Mouse (Mus musculus) right cerebral cortex, postnatal 4 days (tissue): ENCODE data around the gene Cbl.

Experiments used
- DNase-seq: peaks from one replicate; pipeline ENCODE4 v3.0.0-alpha.2; 2022

Gene Cbl

DNA sequence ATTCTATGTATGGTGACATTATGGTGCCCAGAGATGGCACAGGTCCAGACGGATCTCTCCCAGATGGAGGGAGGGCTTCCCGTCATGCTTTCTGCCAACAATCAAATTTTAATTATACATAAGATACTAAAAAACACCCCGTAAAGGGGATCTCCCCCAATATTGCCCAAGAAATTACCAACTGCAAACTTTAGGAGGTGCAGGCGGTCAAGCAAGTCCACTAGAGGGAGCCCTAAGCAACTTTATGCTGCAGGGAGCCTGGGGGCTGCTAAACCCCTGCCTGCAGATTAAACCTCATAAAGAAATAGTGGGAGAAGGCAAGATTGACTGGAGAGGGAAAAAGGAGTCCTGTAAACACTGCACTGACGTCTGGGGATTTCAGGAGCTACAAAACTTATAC is 5.6 kb upstream of the Cbl start:
- DNase-seq, result peak; percentile 67

DNA sequence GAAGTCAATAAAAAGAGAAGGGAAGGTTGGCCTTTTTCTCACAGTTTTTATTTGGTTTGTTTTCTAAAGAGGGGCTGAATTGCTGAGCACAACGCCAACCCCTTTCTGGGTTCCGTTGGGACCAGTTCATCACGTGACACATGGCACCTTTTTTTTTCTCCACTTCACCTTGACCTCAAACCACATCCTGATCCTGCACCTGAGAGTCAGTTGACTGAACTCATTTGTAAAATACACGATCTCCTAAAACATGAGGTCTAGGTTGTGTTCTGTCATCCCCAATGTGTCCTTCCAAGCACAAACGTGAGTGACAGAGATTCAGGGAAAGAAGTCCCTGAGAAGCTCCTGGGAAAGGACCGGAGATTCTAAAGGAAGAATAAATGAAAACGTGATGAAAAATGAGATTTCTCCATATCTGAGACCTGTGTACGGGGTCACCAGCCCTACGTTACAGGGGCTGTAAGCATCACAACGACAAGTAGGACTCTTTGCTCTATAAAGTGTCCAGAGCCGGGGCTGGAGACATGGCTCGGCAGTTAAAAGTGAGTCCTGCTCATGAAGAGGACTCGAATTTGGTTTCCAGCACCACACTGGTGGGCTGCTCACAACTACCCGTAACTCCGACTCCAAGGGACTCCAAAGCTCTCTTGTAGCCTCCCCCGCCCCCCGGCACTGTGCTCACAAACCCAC is 4.8 kb upstream of the Cbl start:
- no peak for DNase-seq

DNA sequence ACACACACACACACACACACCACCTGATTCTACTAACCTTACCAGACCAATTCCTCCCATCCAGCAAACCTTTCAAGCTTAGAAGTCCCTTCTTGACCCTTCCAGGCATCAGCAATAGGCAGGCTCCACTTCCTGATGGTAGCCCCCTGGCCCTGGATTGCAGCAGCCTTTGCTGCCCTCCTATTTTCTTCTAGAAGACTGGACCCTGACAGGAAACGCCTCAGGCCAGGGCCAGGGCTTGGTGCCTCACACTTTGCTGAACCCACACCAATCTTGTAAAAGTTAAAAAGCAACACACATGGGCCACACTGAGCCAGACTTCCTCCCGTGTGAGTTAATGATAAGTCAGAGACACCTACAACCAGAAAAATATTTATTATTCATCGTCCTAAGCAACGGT is 3.3 kb upstream of the Cbl start:
- no peak for DNase-seq

DNA sequence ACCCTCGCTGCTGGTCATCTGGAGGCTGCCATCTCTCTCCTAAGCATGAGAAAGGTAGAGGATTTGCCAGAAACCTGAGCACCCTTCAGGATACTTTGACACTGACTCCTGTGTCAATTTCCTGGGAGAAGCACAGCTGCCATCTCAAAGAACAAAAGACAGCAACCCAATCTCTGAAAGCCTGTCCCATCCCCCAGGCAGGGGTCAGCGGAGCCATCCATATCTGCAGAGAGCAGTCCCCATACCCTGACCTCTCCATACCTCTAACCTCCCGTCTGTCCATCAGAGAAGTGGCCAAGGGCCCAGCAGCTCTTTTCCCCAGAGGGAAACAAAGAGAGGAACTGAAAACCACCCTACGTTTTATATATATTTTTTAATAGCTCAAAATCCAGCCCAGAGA is 2.8 kb upstream of the Cbl start:
- DNase-seq, result no peak

- DNase-seq, result peak; percentile 38
Observed at GRCm38 (mm10) chr9:44234479-44235427, 904 bp upstream of the Cbl start.

- no peak for DNase-seq
Observed at GRCm38 (mm10) chr9:44233021-44233801, 638 bp downstream of the Cbl start.

GRCm38 (mm10) chr9:44231609-44232008 is 2.2 kb downstream of the Cbl start:
- no peak for DNase-seq

DNA sequence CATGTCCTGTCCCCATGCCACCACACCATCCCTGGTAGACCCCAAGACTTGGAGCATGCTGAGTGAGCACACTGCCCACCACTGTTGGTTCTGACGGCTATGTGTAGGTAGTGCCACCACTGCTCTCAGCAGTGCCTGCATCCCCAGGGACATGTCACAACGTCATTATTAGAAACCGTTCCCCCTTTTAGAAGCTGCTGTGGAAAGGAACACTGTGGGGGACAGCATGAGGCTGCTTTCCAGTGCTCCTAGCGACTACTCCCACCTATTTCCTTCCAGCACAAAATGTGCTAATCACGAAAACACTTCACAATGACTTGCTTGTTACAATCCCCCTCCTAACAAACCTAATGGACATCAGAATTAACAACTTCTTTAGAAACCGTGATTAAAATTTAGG is 7.9 kb downstream of the Cbl start:
- no peak for DNase-seq

DNA sequence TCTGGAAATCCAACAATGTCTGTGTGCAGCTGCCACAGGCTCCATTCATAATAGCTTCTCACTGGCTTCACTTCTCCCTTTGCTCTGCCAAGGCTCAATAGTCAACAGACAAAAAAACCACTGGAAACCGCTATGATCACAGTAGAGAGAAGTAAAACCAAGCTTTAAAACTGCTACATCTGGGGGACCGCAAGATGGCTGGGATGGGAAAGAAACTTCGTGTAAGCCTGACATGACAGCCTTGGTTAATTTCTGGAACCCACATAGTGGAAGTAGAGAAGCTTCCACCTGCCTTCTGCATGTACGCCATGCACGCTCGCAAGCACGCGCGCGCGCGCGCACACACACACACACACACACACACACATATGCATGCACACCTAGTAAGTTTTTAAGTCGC is 20.3 kb downstream of the Cbl start:
- DNase-seq, result no peak

- no peak for DNase-seq
Observed at GRCm38 (mm10) chr9:44212406-44212805, 21.4 kb downstream of the Cbl start.

GRCm38 (mm10) chr9:44209416-44209815 is 24.4 kb downstream of the Cbl start:
- no peak for DNase-seq

DNA sequence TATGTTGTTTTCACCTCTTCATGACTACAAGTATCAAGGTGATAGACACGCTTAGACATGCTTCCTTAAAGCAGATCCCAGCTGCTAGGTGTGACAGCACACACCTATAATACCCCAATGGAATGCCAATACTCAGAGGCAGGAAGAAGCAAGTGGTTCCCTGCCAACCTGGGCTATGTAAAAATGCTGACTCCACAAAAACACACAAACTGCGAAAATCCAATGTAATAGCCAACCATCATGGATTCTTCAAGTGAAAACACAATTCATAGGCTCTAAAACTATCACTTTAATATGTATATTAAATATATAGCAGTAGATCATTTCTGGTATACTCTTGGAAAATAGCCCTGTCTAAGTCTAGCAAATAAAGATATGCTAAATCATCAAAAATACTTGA is 26.0 kb downstream of the Cbl start:
- no peak for DNase-seq

DNA sequence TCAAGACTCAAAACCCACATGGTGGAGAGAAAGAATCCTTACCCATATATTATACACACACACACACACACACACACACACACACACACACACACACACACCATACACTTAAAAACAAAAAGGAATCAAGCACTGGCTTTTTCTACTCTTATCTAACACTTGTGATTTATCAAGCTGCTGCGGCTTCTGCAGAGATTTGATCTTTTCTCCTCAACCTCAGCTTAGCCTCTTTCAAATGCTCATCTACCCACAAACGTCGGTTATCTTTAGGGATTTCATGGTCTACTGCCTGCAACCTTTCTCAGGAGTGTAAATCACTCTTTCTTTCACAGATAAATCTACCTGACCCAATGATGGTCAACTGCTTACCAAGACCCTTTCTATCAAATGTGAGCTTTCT is 33.4 kb downstream of the Cbl start:
- DNase-seq, result no peak

- no peak for DNase-seq
Observed at GRCm38 (mm10) chr9:44199580-44199979, 34.3 kb downstream of the Cbl start.

DNA sequence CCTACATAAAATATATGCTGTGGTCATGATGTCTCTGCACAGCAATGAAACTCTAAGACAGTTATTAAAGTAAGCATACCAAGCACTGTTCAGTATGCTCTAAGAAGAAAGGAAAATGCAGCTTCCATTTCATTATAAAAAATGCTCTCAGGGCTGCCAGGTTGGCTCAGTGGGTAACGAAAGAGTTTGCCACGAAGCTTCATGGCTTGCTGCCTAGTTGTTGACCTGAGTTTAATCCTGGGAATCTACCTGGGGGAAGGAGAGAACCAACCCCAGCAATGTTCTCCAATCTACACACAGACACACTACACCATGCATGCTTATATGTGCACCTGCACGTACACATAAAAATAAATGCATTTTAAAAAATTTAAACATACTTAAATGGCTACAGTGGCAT is 34.7 kb downstream of the Cbl start:
- DNase-seq, result no peak

- no peak for DNase-seq
Observed at GRCm38 (mm10) chr9:44196354-44196753, 37.5 kb downstream of the Cbl start.

DNA sequence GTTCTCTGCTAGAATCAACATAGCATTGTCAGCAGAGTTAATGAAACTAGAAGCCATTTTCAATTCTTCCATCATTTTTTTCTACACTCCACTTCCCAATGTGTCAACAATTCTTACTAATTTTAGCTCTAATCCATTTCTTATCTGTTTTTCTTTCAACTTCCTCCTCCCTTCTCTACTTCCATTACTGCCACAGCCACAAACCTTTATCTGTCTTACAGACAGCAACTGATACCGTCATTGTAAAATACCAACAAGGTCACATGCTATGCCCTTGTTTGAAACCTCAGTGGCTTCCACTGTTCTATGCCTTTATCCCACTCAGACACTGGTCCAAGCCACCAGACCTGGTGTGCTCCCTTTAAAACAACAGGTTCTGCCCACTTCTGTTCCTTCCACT is 39.8 kb downstream of the Cbl start:
- no peak for DNase-seq

DNA sequence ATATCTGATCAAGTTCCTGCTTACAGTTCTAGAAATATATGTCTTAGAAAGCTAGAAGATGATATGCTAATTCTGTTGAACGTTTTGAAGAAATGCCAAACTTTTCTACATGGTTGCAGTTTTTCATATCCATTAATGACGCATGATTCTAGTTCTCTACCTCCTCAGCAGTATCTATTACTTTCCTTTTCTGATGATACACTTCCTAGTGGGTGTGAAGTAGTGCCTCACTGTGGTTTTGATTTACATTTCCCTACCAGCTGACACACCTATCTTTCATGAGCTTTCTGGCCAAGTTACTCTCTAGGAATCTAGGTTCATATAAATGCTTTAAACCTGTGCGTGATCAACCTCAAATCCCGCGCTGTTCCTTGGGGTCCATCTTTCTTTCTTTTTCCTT is 41.1 kb downstream of the Cbl start:
- DNase-seq, result no peak

DNA sequence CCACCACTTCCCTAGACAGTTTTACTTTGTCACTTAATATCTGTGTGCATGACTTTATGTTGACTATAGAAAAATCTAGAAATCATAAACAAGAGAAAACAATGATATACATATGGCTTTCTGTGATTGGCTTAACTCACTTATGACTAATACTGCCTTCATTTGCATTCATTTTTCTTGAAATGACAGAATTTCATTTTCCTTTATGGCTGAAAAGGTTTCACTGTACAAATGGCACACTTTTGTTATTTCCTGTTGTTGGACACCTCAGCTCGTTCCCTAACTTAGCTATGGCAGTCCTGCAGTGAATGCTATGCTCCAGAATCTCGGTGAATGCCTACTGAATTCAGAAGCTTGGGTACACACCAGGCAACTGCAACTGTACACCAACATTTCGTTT is 41.5 kb downstream of the Cbl start:
- DNase-seq, result no peak

GRCm38 (mm10) chr9:44191166-44191565 is 42.7 kb downstream of the Cbl start:
- DNase-seq, result no peak

- DNase-seq, result peak; percentile 24
Observed at GRCm38 (mm10) chr9:44188223-44188622, 45.6 kb downstream of the Cbl start.

- peak; percentile 8 for DNase-seq
Observed at GRCm38 (mm10) chr9:44182260-44182659, 51.6 kb downstream of the Cbl start.

DNA sequence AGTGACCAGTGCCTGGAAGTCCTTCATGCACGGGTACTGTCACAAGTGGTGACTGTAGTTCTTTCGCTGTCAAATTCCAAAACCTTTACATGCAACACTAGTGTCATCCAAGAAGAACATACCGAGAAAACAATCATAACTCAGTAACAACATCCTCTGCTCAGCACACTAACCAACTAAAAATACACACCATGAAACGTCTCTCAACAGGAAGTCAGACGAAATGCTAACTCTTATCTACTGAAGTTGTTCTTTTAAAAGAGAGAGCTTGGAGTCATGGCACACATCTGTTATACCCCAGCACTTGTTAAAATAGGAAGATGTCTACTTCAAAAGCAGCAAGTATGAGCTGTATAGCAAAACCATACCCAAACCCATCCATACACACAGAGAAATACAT is 52.3 kb downstream of the Cbl start:
- no peak for DNase-seq

DNA sequence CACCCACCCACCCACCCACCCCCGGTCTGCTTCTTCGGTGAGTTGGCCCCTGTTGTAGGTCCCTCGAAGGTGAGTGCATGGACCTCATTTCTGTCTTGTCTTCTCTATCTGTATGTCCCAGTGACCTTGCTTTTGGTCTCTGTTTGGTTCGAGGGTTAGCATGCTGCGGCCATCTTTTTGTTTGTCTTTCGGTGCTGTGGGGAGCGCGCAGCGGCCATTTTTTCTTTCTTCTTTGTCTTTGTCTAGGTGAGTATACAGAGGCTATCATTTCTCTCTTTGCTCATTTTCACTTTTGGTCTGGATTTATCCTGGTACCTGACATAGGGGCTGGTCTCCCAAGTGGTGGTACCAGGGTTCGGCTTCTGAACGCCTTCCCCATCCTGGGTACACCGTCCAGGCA is 55.0 kb downstream of the Cbl start:
- DNase-seq, result no peak
